Mouse (Mus musculus) midbrain, embryonic 14.5 days (tissue): Measurements from ENCODE around the gene Acoxl. TPM values are rescaled to one million over a fixed set of nuclear protein-coding genes. Genes with fewer than 3 reads are reported as not detected.
A peak's percentile ranks its signal among the peaks of the same experiment; 100 is the strongest.
"Not testable (repeated sequence)": the region's sequence is repeated elsewhere in the genome, so short reads cannot be mapped to it uniquely, and the experiment has no call there.

ENCODE experiments used
- ATAC-seq: fragments of 200-750 bp; cut with Nextera tagmentation; 2 replicates; pipeline ENCODE4 v1.8.0; 2017; ENCODE audit warnings: moderate number of reproducible peaks, moderate library complexity; ENCODE audit not compliant: low FRiP score, low TSS enrichment
- DNase-seq: peaks from one replicate; pipeline ENCODE4 v3.0.0-alpha.2; 2015
- H3K27ac ChIP-seq: fragments of 300-500 bp; sonication (generic); replicated peaks from 2 replicates; pipeline ENCODE4 v1.5.1; 2014; ENCODE audit warnings: mild to moderate bottlenecking, low read depth, low read length, moderate library complexity
- H3K27me3 ChIP-seq: fragments of 300-500 bp; sonication (generic); 2 replicates; pipeline ENCODE4 v1.6.1; 2014; ENCODE audit warnings: low read length, control low read depth, mixed read lengths; ENCODE audit not compliant: control insufficient read depth, insufficient read depth
- H3K36me3 ChIP-seq: fragments of 300-500 bp; sonication (generic); 2 replicates; pipeline ENCODE4 v1.6.1; 2014; ENCODE audit warnings: low read length, control low read depth; ENCODE audit not compliant: control insufficient read depth, insufficient read depth
- H3K4me1 ChIP-seq: fragments of 300-500 bp; sonication (generic); 2 replicates; pipeline ENCODE4 v1.6.1; 2014; ENCODE audit warnings: mild to moderate bottlenecking, antibody characterized with exemption, low read length, control low read depth; ENCODE audit not compliant: control insufficient read depth, insufficient read depth
- H3K4me2 ChIP-seq: fragments of 300-500 bp; sonication (generic); 2 replicates; pipeline ENCODE4 v1.6.1; 2014; ENCODE audit warnings: mild to moderate bottlenecking, low read length, moderate library complexity
- H3K4me3 ChIP-seq: fragments of 300-500 bp; sonication (generic); replicated peaks from 2 replicates; pipeline ENCODE4 v1.5.1; 2014; ENCODE audit warnings: low read depth, low read length
- H3K9ac ChIP-seq: fragments of 300-500 bp; sonication (generic); replicated peaks from 2 replicates; pipeline ENCODE4 v1.6.1; 2014; ENCODE audit warnings: mild to moderate bottlenecking, low read length, moderate library complexity
- H3K9me3 ChIP-seq: fragments of 300-500 bp; sonication (generic); 2 replicates; pipeline ENCODE4 v1.6.1; 2016; ENCODE audit warnings: low read length, control low read depth, mixed read lengths; ENCODE audit not compliant: control insufficient read depth
- WGBS: fragments of 180-500 bp; shearing (Covaris S2); extraction: QIAGEN DNeasy Blood & Tissue Kit; methylation state at CpG from one replicate; pipeline ENCODE4 v1.1.7; 2014; 5-methylcytosine and 5-hydroxymethylcytosine counted together
- polyA plus RNA-seq: library from polyadenylated mRNA; unstranded; fragments of >200 nt; fragmentation: Nextera tagmentation; extraction: Ambion mirVana; gene quantifications from 2 replicates; pipeline ENCODE4 v1.2.1, GENCODE M21; 2014

Gene Acoxl
- polyA plus RNA-seq, 1 experiment from 2014 or later: 0.24 TPM

GRCm38 (mm10) chr2:128090283-128090885 is 251.7 kb downstream of the Acoxl start:
- H3K9me3 ChIP-seq: no peaks in the 10 kb centered on the region; the same call in 1 of the 2 replicates
- H3K27ac ChIP-seq: no peak overlapping the region
- DNase-seq (no peak), ATAC-seq (no peak)
- WGBS: 94% methylated on average over 6 of the region's 6 CpGs
- H3K27me3 ChIP-seq: no peaks in the 10 kb centered on the region
- H3K36me3 ChIP-seq: no peaks in the 10 kb centered on the region
- H3K4me2 ChIP-seq: no peak overlapping the region
- H3K4me3 ChIP-seq: no peak overlapping the region
- H3K9ac ChIP-seq: no peak overlapping the region
- H3K4me1 ChIP-seq: peaks cover 6% of the 10 kb centered on the region; the same call in 1 of the 2 replicates

GRCm38 (mm10) chr2:128091431-128092369 is 253.0 kb downstream of the Acoxl start:
- Histone ChIP-seq H3K36me3 (no peaks in the 10 kb centered on the region), H3K4me1 (peaks cover 6% of the 10 kb centered on the region; the same call in 1 of the 2 replicates), H3K4me3 (no peak overlapping the region), H3K27ac (no peak overlapping the region), H3K27me3 (no peaks in the 10 kb centered on the region), H3K9ac (no peak overlapping the region), H3K4me2 (no peak overlapping the region), H3K9me3 (no peaks in the 10 kb centered on the region; the same call in 1 of the 2 replicates)
- ATAC-seq: peak; percentile 37; the same call in 1 of the 2 replicates
- peak; percentile 40 for DNase-seq
- WGBS: 34% methylated on average over 11 of the region's 11 CpGs

- H3K27me3 ChIP-seq: no peaks in the 10 kb centered on the region
- ATAC-seq (no peak), DNase-seq (no peak)
- no peak overlapping the region for H3K4me2 ChIP-seq
- no peaks in the 10 kb centered on the region for H3K36me3 ChIP-seq
- peaks cover 6% of the 10 kb centered on the region; the same call in 1 of the 2 replicates for H3K4me1 ChIP-seq
- no peak overlapping the region for H3K4me3 ChIP-seq
- WGBS: 21% methylated on average over 2 of the region's 2 CpGs
- no peaks in the 10 kb centered on the region; the same call in 1 of the 2 replicates for H3K9me3 ChIP-seq
- H3K27ac ChIP-seq: no peak overlapping the region
- no peak overlapping the region for H3K9ac ChIP-seq
Measured at GRCm38 (mm10) chr2:128092451-128092850, 253.8 kb downstream of the Acoxl start.

GRCm38 (mm10) chr2:128094196-128094595 is 255.5 kb downstream of the Acoxl start:
- DNase-seq: peak; percentile 40
- Histone ChIP-seq H3K27ac (no peak overlapping the region), H3K36me3 (no peaks in the 10 kb centered on the region), H3K4me2 (no peak overlapping the region), H3K27me3 (no peaks in the 10 kb centered on the region), H3K4me1 (peaks cover 6% of the 10 kb centered on the region; the same call in 1 of the 2 replicates), H3K9me3 (no peaks in the 10 kb centered on the region; the same call in 1 of the 2 replicates), H3K9ac (no peak overlapping the region), H3K4me3 (no peak overlapping the region)
- 71% methylated on average over 5 of the region's 5 CpGs for WGBS
- ATAC-seq: no peak

GRCm38 (mm10) chr2:128094602-128095001 is 255.9 kb downstream of the Acoxl start:
- DNase-seq (no peak), ATAC-seq (no peak)
- no peaks in the 10 kb centered on the region for H3K9me3 ChIP-seq
- no peak overlapping the region for H3K4me2 ChIP-seq
- H3K27me3 ChIP-seq: no peaks in the 10 kb centered on the region
- H3K4me1 ChIP-seq: peaks cover 6% of the 10 kb centered on the region; the same call in 1 of the 2 replicates
- no peaks in the 10 kb centered on the region for H3K36me3 ChIP-seq
- 85% methylated on average over 2 of the region's 2 CpGs for WGBS
- H3K27ac ChIP-seq: no peak overlapping the region
- no peak overlapping the region for H3K4me3 ChIP-seq
- H3K9ac ChIP-seq: no peak overlapping the region

GRCm38 (mm10) chr2:128095270-128095669 is 256.6 kb downstream of the Acoxl start:
- H3K4me2 ChIP-seq: no peak overlapping the region
- 70% methylated on average over 1 of the region's 1 CpGs for WGBS
- DNase-seq (no peak), ATAC-seq (no peak)
- no peak overlapping the region for H3K27ac ChIP-seq
- H3K9ac ChIP-seq: no peak overlapping the region
- peaks cover 6% of the 10 kb centered on the region; the same call in 1 of the 2 replicates for H3K4me1 ChIP-seq
- H3K4me3 ChIP-seq: no peak overlapping the region
- no peaks in the 10 kb centered on the region for H3K9me3 ChIP-seq
- H3K27me3 ChIP-seq: no peaks in the 10 kb centered on the region
- no peaks in the 10 kb centered on the region for H3K36me3 ChIP-seq

- Histone ChIP-seq H3K36me3 (no peaks in the 10 kb centered on the region), H3K4me2 (no peak overlapping the region), H3K9me3 (no peaks in the 10 kb centered on the region), H3K27me3 (no peaks in the 10 kb centered on the region), H3K4me1 (peaks cover 6% of the 10 kb centered on the region; the same call in 1 of the 2 replicates), H3K4me3 (no peak overlapping the region), H3K9ac (no peak overlapping the region), H3K27ac (no peak overlapping the region)
- WGBS: 70% methylated on average over 1 of the region's 1 CpGs
- DNase-seq (no peak), ATAC-seq (no peak)
Measured at GRCm38 (mm10) chr2:128096070-128096469, 257.4 kb downstream of the Acoxl start.

GRCm38 (mm10) chr2:128098118-128098517 is 259.4 kb downstream of the Acoxl start:
- not testable (repeated sequence) for DNase-seq, H3K9ac ChIP-seq, ATAC-seq, H3K36me3 ChIP-seq, H3K9me3 ChIP-seq, H3K4me3 ChIP-seq, H3K27ac ChIP-seq, H3K27me3 ChIP-seq, H3K4me2 ChIP-seq, H3K4me1 ChIP-seq
- WGBS: 63% methylated on average over 5 of the region's 5 CpGs
